ENCODE assay signal across 19 mouse cellular contexts in the genomic region with DNA sequence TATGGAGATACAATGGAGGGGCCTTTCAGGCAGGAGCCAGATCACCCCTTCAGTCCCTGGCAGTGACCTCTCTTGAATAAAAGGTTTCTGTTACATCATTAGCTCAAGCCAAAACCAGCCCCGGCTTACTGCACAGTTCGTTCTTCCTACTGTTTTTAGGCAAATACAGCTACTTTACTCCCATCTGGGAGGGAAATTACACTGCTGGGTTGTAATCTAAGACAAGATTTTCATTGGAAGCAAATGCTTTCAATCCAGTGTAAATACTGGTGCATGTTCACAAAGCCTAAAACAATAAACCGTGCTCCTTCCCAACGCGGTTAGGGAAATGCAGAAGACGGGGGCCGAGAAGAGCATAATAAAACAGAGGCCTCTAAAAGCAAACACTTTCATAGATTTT.
DNase-seq lines count a peak whose midpoint lies in the region; ATAC-seq lines count a peak whose summit lies in the region.
"Had no signal": no experiment of that assay in that cellular context is flagged by ENCODE, and none has a peak within 500 bp of the region (broad histone marks: within the 10 kb centered on the region; RNA-seq: fewer than 3 reads in every experiment).

No protein-coding gene starts in this region.

- H3K27ac ChIP-seq in hindbrain, embryonic 14.5 days: peak overlapping the region; percentile 58
- H3K27ac ChIP-seq in hindbrain, embryonic 10.5 days: no peak overlapping the region
- H3K27ac ChIP-seq in neural tube, embryonic 13.5 days (replicated peaks): peak overlapping the region; percentile 15; the same call in 1 of the 2 replicates
- H3K27ac ChIP-seq: intestine, embryonic 15.5 days had no signal

- no peaks in the 10 kb centered on the region for H3K27me3 ChIP-seq in hindbrain, embryonic 14.5 days (ENCODE audit: control insufficient read depth, insufficient read depth, low read length)
- H3K27me3 ChIP-seq in hindbrain, embryonic 10.5 days (ENCODE audit: insufficient read depth, poor library complexity, severe bottlenecking): no peaks in the 10 kb centered on the region
- no peaks in the 10 kb centered on the region for H3K27me3 ChIP-seq in neural tube, embryonic 13.5 days
- H3K27me3 ChIP-seq: intestine, embryonic 15.5 days; Patski had no signal

- H3K9me3 ChIP-seq in hindbrain, embryonic 14.5 days (ENCODE audit: control insufficient read depth, low read length): no peaks in the 10 kb centered on the region
- no peaks in the 10 kb centered on the region for H3K9me3 ChIP-seq in hindbrain, embryonic 10.5 days
- H3K9me3 ChIP-seq in neural tube, embryonic 13.5 days: no peaks in the 10 kb centered on the region
- H3K9me3 ChIP-seq: intestine, embryonic 15.5 days had no signal

- no peak for ATAC-seq in hindbrain, embryonic 14.5 days (ENCODE audit: low FRiP score)
- ATAC-seq in neural tube, embryonic 13.5 days (ENCODE audit: low read depth): no peak
- ATAC-seq: forebrain, embryonic 14.5 days; intestine, embryonic 15.5 days; Patski had no signal

- peaks cover 4% of the 10 kb centered on the region for H3K36me3 ChIP-seq in hindbrain, embryonic 14.5 days (replicated peaks; ENCODE audit: control insufficient read depth, insufficient read depth)
- H3K36me3 ChIP-seq in hindbrain, embryonic 10.5 days: peaks cover 15% of the 10 kb centered on the region
- 0 out of 2 replicates have a peak, but pooled peaks cover 3% of the 10 kb centered on the region for H3K36me3 ChIP-seq in neural tube, embryonic 13.5 days
- H3K36me3 ChIP-seq: intestine, embryonic 15.5 days had no signal

- WGBS in hindbrain, embryonic 14.5 days: 63% methylated on average over 7 of the region's 7 CpGs
- 64% methylated on average over 7 of the region's 7 CpGs for WGBS in hindbrain, embryonic 10.5 days
- WGBS in neural tube, embryonic 13.5 days: 47% methylated on average over 7 of the region's 7 CpGs

- H3K4me3 ChIP-seq in hindbrain, embryonic 14.5 days (replicated peaks; ENCODE audit: low read length): no peak overlapping the region
- no peak overlapping the region for H3K4me3 ChIP-seq in hindbrain, embryonic 10.5 days
- H3K4me3 ChIP-seq in neural tube, embryonic 13.5 days: no peak overlapping the region
- H3K4me3 ChIP-seq: intestine, embryonic 15.5 days; myocyte had no signal

- peak; percentile 39 for DNase-seq in embryo, embryonic 10.5 days (ENCODE audit: low spot score)
- DNase-seq in embryo, embryonic 9.5 days (ENCODE audit: extremely low spot score): no peak
- no peak for DNase-seq in hindbrain, embryonic 14.5 days (ENCODE audit: low spot score)
- no peak for DNase-seq in hindbrain, embryonic 10.5 days (ENCODE audit: low spot score)
- no peak for DNase-seq in neural tube, embryonic 10.5 days (ENCODE audit: extremely low spot score, low spot score)
- peak; percentile 42 for DNase-seq in retina, postnatal 1 day
- no peak for DNase-seq in gastrocnemius, adult 18-20 months (ENCODE audit: low spot score)
- DNase-seq: adrenal gland, postnatal 10 days; cerebellum, adult 9-11 months; gastrocnemius, postnatal 25 days; heart, postnatal 14 days; lung, adult 18-20 months; lung, postnatal 36 days had no signal

- peaks cover 61% of the 10 kb centered on the region for H3K4me1 ChIP-seq in hindbrain, embryonic 14.5 days (replicated peaks; ENCODE audit: control insufficient read depth, insufficient read depth, low read length)
- peaks cover 54% of the 10 kb centered on the region for H3K4me1 ChIP-seq in hindbrain, embryonic 10.5 days (replicated peaks)
- H3K4me1 ChIP-seq in neural tube, embryonic 13.5 days (replicated peaks): peaks cover 74% of the 10 kb centered on the region

- H3K4me2 ChIP-seq in hindbrain, embryonic 14.5 days (replicated peaks): no peak overlapping the region
- no peak overlapping the region for H3K4me2 ChIP-seq in neural tube, embryonic 13.5 days
- H3K4me2 ChIP-seq: intestine, embryonic 15.5 days; liver, embryonic 11.5 days had no signal

- H3K9ac ChIP-seq in hindbrain, embryonic 14.5 days: no peak overlapping the region
- H3K9ac ChIP-seq in neural tube, embryonic 13.5 days: no peak overlapping the region
- H3K9ac ChIP-seq: intestine, embryonic 15.5 days had no signal

Comparison
In these comparisons a context has a peak if more than half of its experiments do, and no peak if none do; other contexts are left out.
1. DNase-seq: peak in embryo, embryonic 10.5 days (single experiment) and retina, postnatal 1 day (single experiment); none in embryo, embryonic 9.5 days (single experiment), hindbrain, embryonic 14.5 days (single experiment), hindbrain, embryonic 10.5 days (single experiment), neural tube, embryonic 10.5 days (single experiment) and gastrocnemius, adult 18-20 months (single experiment).